23 mouse cellular contexts compared by ENCODE assay signal in the genomic region with DNA sequence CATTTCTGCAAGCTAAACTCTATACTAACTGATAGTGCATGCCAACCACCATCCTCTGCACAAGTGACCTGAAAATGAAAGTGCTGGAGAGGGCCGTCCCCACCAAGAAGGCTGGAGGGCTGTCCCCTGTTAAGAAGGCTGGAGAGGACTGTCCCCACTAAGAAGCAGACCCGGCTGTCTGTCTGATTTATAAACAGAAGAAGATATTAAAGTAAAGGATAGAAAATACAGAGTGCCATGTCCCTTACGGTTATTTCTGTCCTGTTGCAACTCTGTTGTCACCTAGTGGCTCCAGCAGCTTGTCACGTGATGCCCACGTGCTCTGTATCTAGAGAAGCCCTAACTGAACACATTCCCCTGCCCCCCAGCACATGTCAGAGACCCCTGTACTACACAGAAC. TPM values are rescaled to one million over a fixed set of nuclear protein-coding genes. Genes with fewer than 3 reads are reported as not detected.
DNase-seq lines count a peak whose midpoint lies in the region; ATAC-seq and TF ChIP-seq lines count a peak whose summit lies in the region.
"Had no signal": no experiment of that assay in that cellular context is flagged by ENCODE, and none has a peak within 500 bp of the region (broad histone marks: within the 10 kb centered on the region; RNA-seq: fewer than 3 reads in every experiment).

No protein-coding gene starts in this region.

- no peak overlapping the region for H3K9ac ChIP-seq in heart, postnatal 0 days (replicated peaks; ENCODE audit: low read depth, low read length)
- H3K9ac ChIP-seq: embryonic facial prominence, embryonic 12.5 days; forebrain, embryonic 12.5 days; hindbrain, embryonic 13.5 days; liver, postnatal 0 days; midbrain, embryonic 12.5 days had no signal

- peak overlapping the region; percentile 16; the same call in 1 of the 2 replicates for H3K4me3 ChIP-seq in heart, postnatal 0 days (ENCODE audit: low read depth, low read length)
- H3K4me3 ChIP-seq: embryonic facial prominence, embryonic 12.5 days; erythroblast, embryonic 14.5 days; forebrain, embryonic 12.5 days; hindbrain, embryonic 13.5 days; limb, embryonic 10.5 days; midbrain, embryonic 12.5 days had no signal

- intact Hi-C loops in heart, postnatal 14 days (cut with DNase I) = no loop called here

- H3K9me3 ChIP-seq in heart, postnatal 0 days (replicated peaks; ENCODE audit: control insufficient read depth, low read length) = no peaks in the 10 kb centered on the region
- H3K9me3 ChIP-seq: embryonic facial prominence, embryonic 12.5 days; forebrain, embryonic 12.5 days; hindbrain, embryonic 13.5 days; limb, embryonic 10.5 days; midbrain, embryonic 12.5 days had no signal

- H3K4me2 ChIP-seq in heart, postnatal 0 days (ENCODE audit: low read depth, low read length) = peak overlapping the region; percentile 44
- H3K4me2 ChIP-seq: embryonic facial prominence, embryonic 12.5 days; forebrain, embryonic 12.5 days; heart, embryonic 11.5 days; hindbrain, embryonic 13.5 days; midbrain, embryonic 12.5 days had no signal

- H3K4me1 ChIP-seq in heart, postnatal 0 days (ENCODE audit: control insufficient read depth, insufficient read depth) = 0 out of 2 replicates have a peak, but pooled peaks cover 8% of the 10 kb centered on the region
- H3K4me1 ChIP-seq: embryonic facial prominence, embryonic 12.5 days had no signal

- ATAC-seq in heart, postnatal 0 days (ENCODE audit: insufficient read depth, low read depth) = no peak
- peak; percentile 9; the same call in 1 of the 2 replicates for ATAC-seq in granulocyte monocyte progenitor cell, adult 5-6 weeks (replicated peaks; ENCODE audit: poor library complexity, severe bottlenecking)
- no peak for ATAC-seq in monocyte, adult 5-6 weeks (replicated peaks; ENCODE audit: insufficient number of reproducible peaks, low FRiP score, low TSS enrichment, poor library complexity, severe bottlenecking)
- ATAC-seq: liver, postnatal 0 days had no signal

- H3K36me3 ChIP-seq in heart, postnatal 0 days (replicated peaks; ENCODE audit: control insufficient read depth, insufficient read depth, low read length) = no peaks in the 10 kb centered on the region
- H3K36me3 ChIP-seq: embryonic facial prominence, embryonic 12.5 days; forebrain, embryonic 12.5 days; hindbrain, embryonic 13.5 days; midbrain, embryonic 12.5 days had no signal

- WGBS in heart, postnatal 0 days = 43% methylated on average over 5 of the region's 5 CpGs

- no peak overlapping the region for H3K27ac ChIP-seq in heart, postnatal 0 days (ENCODE audit: low read depth)
- H3K27ac ChIP-seq: embryonic facial prominence, embryonic 12.5 days; forebrain, embryonic 12.5 days; hindbrain, embryonic 13.5 days; limb, embryonic 10.5 days; midbrain, embryonic 12.5 days had no signal

- TF ChIP-seq EP300 in heart, postnatal 0 days (IDR thresholded peaks at IDR 0.05; ENCODE audit: low read depth) = no peak

- peak; percentile 55 for DNase-seq in heart, adult 11 months
- DNase-seq in heart, postnatal 14 days = no peak
- no peak for DNase-seq in heart, postnatal 0 days (ENCODE audit: low spot score)
- no peak for DNase-seq in heart, adult 8-10 months (ENCODE audit: low spot score)
- DNase-seq in adrenal gland, postnatal 36 days = no peak
- DNase-seq: adrenal gland, postnatal 10 days; cerebellum, adult 2 months; cerebellum, postnatal 25 days; gastrocnemius, postnatal 10 days; kidney, adult 18-20 months; liver, postnatal 0 days; lung, postnatal 10 days; thymus, adult 18-20 months; thymus, postnatal 36 days had no signal

- TF ChIP-seq CTCF in heart, postnatal 0 days (IDR thresholded peaks at IDR 0.05; ENCODE audit: low read depth) = no peak

- H3K27me3 ChIP-seq in heart, postnatal 0 days (ENCODE audit: control insufficient read depth, insufficient read depth, low read length) = no peaks in the 10 kb centered on the region
- H3K27me3 ChIP-seq: embryonic facial prominence, embryonic 12.5 days; forebrain, embryonic 12.5 days; hindbrain, embryonic 13.5 days; midbrain, embryonic 12.5 days had no signal

RNA-seq across cellular contexts. Expression of a gene that starts 9.4 kb away (rescaled TPM):
- total RNA-seq in heart, postnatal 14 days (2021) = 10 to 100 TPM; 25.0 to 25.3 TPM
- 12.4 and 14.7 TPM in 2 replicates for total RNA-seq in heart, postnatal 0 days (2014; rRNA removed; ENCODE audit: low replicate concordance)
- polyA plus RNA-seq in heart, postnatal 0 days (2015; fragmentation: Nextera tagmentation; extraction: Ambion mirVana) = 36.2 and 38.6 TPM in 2 replicates
- 10 to 100 TPM; 19.4 to 24.9 (median 20.9) TPM for total RNA-seq in heart, adult 8-10 months (2022)
- total RNA-seq in granulocyte monocyte progenitor cell, adult 5-6 weeks (2014; fragmentation: Nextera tagmentation) = 36.7 and 44.7 TPM in 2 replicates
- 37.2 and 54.8 TPM in 2 replicates for total RNA-seq in granulocyte monocyte progenitor cell, adult 5-6 weeks (2017)
- total RNA-seq in monocyte, adult 5-6 weeks (2017) = 19.3 to 26.6 TPM (median 21.5 TPM) in 3 replicates
- 10 to 100 TPM; 24.9 to 29.4 TPM for total RNA-seq in adrenal gland, postnatal 36 days (2021)

RNA-seq across cellular contexts. Expression of a gene that starts 9.5 kb away (rescaled TPM):
- 10 to 100 TPM; 17.6 to 25.0 TPM for total RNA-seq in heart, postnatal 14 days (2021)
- 8.9 and 11.4 TPM in 2 replicates for total RNA-seq in heart, postnatal 0 days (2014; rRNA removed; ENCODE audit: low replicate concordance)
- polyA plus RNA-seq in heart, postnatal 0 days (2015; fragmentation: Nextera tagmentation; extraction: Ambion mirVana) = 6.4 and 7.1 TPM in 2 replicates
- 10 to 100 TPM; 13.5 to 18.1 (median 14.5) TPM for total RNA-seq in heart, adult 8-10 months (2022)
- total RNA-seq in granulocyte monocyte progenitor cell, adult 5-6 weeks (2014; fragmentation: Nextera tagmentation) = 95.5 and 117 TPM in 2 replicates
- total RNA-seq in granulocyte monocyte progenitor cell, adult 5-6 weeks (2017) = 28.7 and 33.8 TPM in 2 replicates
- total RNA-seq in monocyte, adult 5-6 weeks (2017) = 32.6 to 77.7 TPM (median 39.3 TPM) in 3 replicates
- total RNA-seq in adrenal gland, postnatal 36 days (2021) = 10 to 100 TPM; 57.7 to 73.3 TPM
